Mouse (Mus musculus): ENCODE measurements around the gene Aldh5a1. TPM values are rescaled to one million over a fixed set of nuclear protein-coding genes. Genes with fewer than 3 reads are reported as not detected.

The Aldh5a1 gene
- polyA plus RNA-seq, 1 experiment, result 18.4 TPM

GRCm38 (mm10) chr13:24862021-24862420 is 75.4 kb downstream of the Aldh5a1 start:
- H3K4me1 ChIP-seq (ENCODE audit: control insufficient read depth, insufficient read depth, insufficient read length, low read length), result no peaks in the 10 kb centered on the region
- H3K27ac ChIP-seq (replicated peaks; ENCODE audit: low read depth, low read length), result no peak overlapping the region
- H3K4me3 ChIP-seq (ENCODE audit: insufficient read depth, low read depth, low read length), result no peak overlapping the region

GRCm38 (mm10) chr13:24861084-24861483 is 76.4 kb downstream of the Aldh5a1 start:
- no peak overlapping the region for H3K4me3 ChIP-seq (ENCODE audit: insufficient read depth, low read depth, low read length)
- H3K4me1 ChIP-seq (ENCODE audit: control insufficient read depth, insufficient read depth, insufficient read length, low read length), result no peaks in the 10 kb centered on the region
- no peak overlapping the region for H3K27ac ChIP-seq (replicated peaks; ENCODE audit: low read depth, low read length)

- no peak overlapping the region for H3K4me3 ChIP-seq (ENCODE audit: insufficient read depth, low read depth, low read length)
- no peak overlapping the region for H3K27ac ChIP-seq (replicated peaks; ENCODE audit: low read depth, low read length)
- H3K4me1 ChIP-seq (ENCODE audit: control insufficient read depth, insufficient read depth, insufficient read length, low read length), result no peaks in the 10 kb centered on the region
These were observed 78.3 kb downstream of the Aldh5a1 start for GRCm38 (mm10) chr13:24859115-24859514.

Other genes with a start within 250 kb of the Aldh5a1 start
- gene Armh2, start 196.4 kb downstream of the Aldh5a1 start, polyA plus RNA-seq (2012; ENCODE audit: insufficient read depth, insufficient read length, missing spikeins), result not detected in 2 replicates
- 52.2 and 53.3 TPM in 2 replicates for gene Gmnn, start 175.7 kb downstream of the Aldh5a1 start, polyA plus RNA-seq (2012; ENCODE audit: insufficient read depth, insufficient read length, missing spikeins)
- gene BC005537, start 136.0 kb downstream of the Aldh5a1 start, polyA plus RNA-seq (2012; ENCODE audit: insufficient read depth, insufficient read length, missing spikeins), result 60.6 and 80.2 TPM in 2 replicates
- 452 and 487 TPM in 2 replicates for gene Acot13, start 106.1 kb downstream of the Aldh5a1 start, polyA plus RNA-seq (2012; ENCODE audit: insufficient read depth, insufficient read length, missing spikeins)
- 16.2 and 19.9 TPM in 2 replicates for gene Tdp2, start 106.0 kb downstream of the Aldh5a1 start, polyA plus RNA-seq (2012; ENCODE audit: insufficient read depth, insufficient read length, missing spikeins)
- not detected in 2 replicates for gene D130043K22Rik, start 92.5 kb downstream of the Aldh5a1 start, polyA plus RNA-seq (2012; ENCODE audit: insufficient read depth, insufficient read length, missing spikeins)
- gene Gpld1, start 5.5 kb upstream of the Aldh5a1 start, polyA plus RNA-seq (2012; ENCODE audit: insufficient read depth, insufficient read length, missing spikeins), result 2.2 and 6.7 TPM in 2 replicates
- 35.9 and 46.7 TPM in 2 replicates for gene Mrs2, start 82.7 kb upstream of the Aldh5a1 start, polyA plus RNA-seq (2012; ENCODE audit: insufficient read depth, insufficient read length, missing spikeins)
- not detected in 2 replicates for gene Dcdc2a, start 118.3 kb upstream of the Aldh5a1 start, polyA plus RNA-seq (2012; ENCODE audit: insufficient read depth, insufficient read length, missing spikeins)